Mouse (Mus musculus) lung, postnatal 25 days (tissue): ENCODE measurements around the gene Trmt1.
"Not testable (repeated sequence)": the region's sequence is repeated elsewhere in the genome, so short reads cannot be mapped to it uniquely, and the experiment has no call there.

ENCODE experiments used
- DNase-seq: peaks from one replicate; pipeline ENCODE4 v3.0.0; 2022; ENCODE audit warnings: low spot score

The Trmt1 gene

GRCm38 (mm10) chr8:84659936-84660818 is 25.9 kb upstream of the Trmt1 start:
- DNase-seq = peak; percentile 86

GRCm38 (mm10) chr8:84660819-84661457 is 25.2 kb upstream of the Trmt1 start:
- peak; percentile 80 for DNase-seq

- DNase-seq = peak; percentile 98
These were observed 24.6 kb upstream of the Trmt1 start for GRCm38 (mm10) chr8:84661458-84661871.

GRCm38 (mm10) chr8:84661961-84662571 is 24.0 kb upstream of the Trmt1 start:
- peak; percentile 50 for DNase-seq

GRCm38 (mm10) chr8:84662581-84663065 is 23.5 kb upstream of the Trmt1 start, which contains the start of gene Ier2:
TSS of gene Ier2 (minus strand) at chr8:84662852.
- DNase-seq = peak; percentile 99

GRCm38 (mm10) chr8:84663483-84664327 is 22.4 kb upstream of the Trmt1 start:
- DNase-seq = peak; percentile 99

- DNase-seq = peak; percentile 85
These were observed 21.3 kb upstream of the Trmt1 start for GRCm38 (mm10) chr8:84664566-84665384.

GRCm38 (mm10) chr8:84665385-84665893 is 20.7 kb upstream of the Trmt1 start:
- DNase-seq = no peak

GRCm38 (mm10) chr8:84668081-84668480 is 18.0 kb upstream of the Trmt1 start:
- no peak for DNase-seq

- no peak for DNase-seq
These were observed 17.2 kb upstream of the Trmt1 start for GRCm38 (mm10) chr8:84668731-84669485.

- DNase-seq = not testable (repeated sequence)
These were observed 15.7 kb upstream of the Trmt1 start for GRCm38 (mm10) chr8:84670295-84671006.

GRCm38 (mm10) chr8:84677305-84677704 is 8.8 kb upstream of the Trmt1 start:
- no peak for DNase-seq

- no peak for DNase-seq
These were observed 4.6 kb upstream of the Trmt1 start for GRCm38 (mm10) chr8:84681476-84681875.

- no peak for DNase-seq
These were observed 3.9 kb upstream of the Trmt1 start for GRCm38 (mm10) chr8:84682257-84682656.

GRCm38 (mm10) chr8:84684537-84684936 is 1.6 kb upstream of the Trmt1 start:
- no peak for DNase-seq

GRCm38 (mm10) chr8:84687003-84687704 is 1.0 kb downstream of the Trmt1 start:
- DNase-seq = no peak

- peak; percentile 90 for DNase-seq
These were observed 1.6 kb downstream of the Trmt1 start, which contains the start of gene Nacc1 for GRCm38 (mm10) chr8:84687705-84688100. TSS of gene Nacc1 (minus strand) at chr8:84687862.
